Mouse (Mus musculus): ENCODE measurements around the gene Wdr81. TPM values are rescaled to one million over a fixed set of nuclear protein-coding genes. Genes with fewer than 3 reads are reported as not detected.
A peak's percentile ranks its signal among the peaks of the same experiment; 100 is the strongest.

Gene Wdr81
- polyA plus RNA-seq (2014; fragmentation: Nextera tagmentation; extraction: Ambion mirVana), result 6.5 and 7.9 TPM in 2 replicates

- Histone ChIP-seq H3K9me3 (ENCODE audit: control insufficient read depth, low read length) (no peaks in the 10 kb centered on the region), H3K4me3 (replicated peaks; ENCODE audit: low read length) (peak within 1 kb of the TSS; percentile 78), H3K4me1 (replicated peaks; ENCODE audit: control insufficient read depth, insufficient read depth, low read length) (peaks cover 14% of the 10 kb centered on the region), H3K4me2 (replicated peaks) (peak within 1 kb of the TSS; percentile 94), H3K36me3 (replicated peaks; ENCODE audit: control insufficient read depth, insufficient read depth) (peaks cover 4% of the 10 kb centered on the region), H3K27ac (no peak within 1 kb of the TSS; the same call in 1 of the 2 replicates), H3K27me3 (ENCODE audit: control insufficient read depth, insufficient read depth, low read length) (no peaks in the 10 kb centered on the region), H3K9ac (peak within 1 kb of the TSS; percentile 78)
- DNase-seq (ENCODE audit: low spot score), result peak; percentile 84
- WGBS, result 3% methylated on average over 56 of the region's 56 CpGs
- ATAC-seq (ENCODE audit: low FRiP score), result peak; percentile 94
Observed at GRCm38 (mm10) chr11:75453991-75454930, at the start of gene Wdr81. Gene Wdr81, minus strand, starts transcription at chr11:75454717.

- H3K9ac ChIP-seq, result no peak overlapping the region
- WGBS, result 93% methylated on average over 1 of the region's 1 CpGs
- H3K36me3 ChIP-seq (replicated peaks; ENCODE audit: control insufficient read depth, insufficient read depth), result peaks cover 100% of the 10 kb centered on the region
- no peak overlapping the region for H3K4me2 ChIP-seq (replicated peaks)
- ATAC-seq (ENCODE audit: low FRiP score) (no peak), DNase-seq (ENCODE audit: low spot score) (no peak)
- H3K27me3 ChIP-seq (ENCODE audit: control insufficient read depth, insufficient read depth, low read length), result no peaks in the 10 kb centered on the region
- H3K4me3 ChIP-seq (replicated peaks; ENCODE audit: low read length), result no peak overlapping the region
- no peak overlapping the region for H3K27ac ChIP-seq
- H3K9me3 ChIP-seq (ENCODE audit: control insufficient read depth, low read length), result no peaks in the 10 kb centered on the region
- no peaks in the 10 kb centered on the region for H3K4me1 ChIP-seq (replicated peaks; ENCODE audit: control insufficient read depth, insufficient read depth, low read length)
Observed at GRCm38 (mm10) chr11:75498126-75498525, 43.6 kb upstream of the Wdr81 start.

- Histone ChIP-seq H3K4me3 (replicated peaks; ENCODE audit: low read length) (no peak overlapping the region), H3K36me3 (replicated peaks; ENCODE audit: control insufficient read depth, insufficient read depth) (peaks cover 100% of the 10 kb centered on the region), H3K27me3 (ENCODE audit: control insufficient read depth, insufficient read depth, low read length) (no peaks in the 10 kb centered on the region), H3K9ac (no peak overlapping the region), H3K4me2 (replicated peaks) (no peak overlapping the region), H3K9me3 (ENCODE audit: control insufficient read depth, low read length) (no peaks in the 10 kb centered on the region), H3K27ac (no peak overlapping the region), H3K4me1 (replicated peaks; ENCODE audit: control insufficient read depth, insufficient read depth, low read length) (no peaks in the 10 kb centered on the region)
- ATAC-seq (ENCODE audit: low FRiP score) (no peak), DNase-seq (ENCODE audit: low spot score) (no peak)
- 97% methylated on average over 10 of the region's 10 CpGs for WGBS
Observed at GRCm38 (mm10) chr11:75494296-75495049, 40.0 kb upstream of the Wdr81 start.

GRCm38 (mm10) chr11:75487496-75487895 lies 33.0 kb upstream of the Wdr81 start:
- Histone ChIP-seq H3K9me3 (ENCODE audit: control insufficient read depth, low read length) (no peaks in the 10 kb centered on the region), H3K27me3 (ENCODE audit: control insufficient read depth, insufficient read depth, low read length) (no peaks in the 10 kb centered on the region), H3K9ac (peak overlapping the region; percentile 99), H3K4me2 (replicated peaks) (peak overlapping the region; percentile 99), H3K4me1 (replicated peaks; ENCODE audit: control insufficient read depth, insufficient read depth, low read length) (peaks cover 14% of the 10 kb centered on the region), H3K36me3 (replicated peaks; ENCODE audit: control insufficient read depth, insufficient read depth) (peaks cover 44% of the 10 kb centered on the region), H3K4me3 (replicated peaks; ENCODE audit: low read length) (peak overlapping the region; percentile 100), H3K27ac (no peak overlapping the region)
- no peak for ATAC-seq (ENCODE audit: low FRiP score)
- 47% methylated on average over 6 of the region's 6 CpGs for WGBS
- no peak for DNase-seq (ENCODE audit: low spot score)

- no peaks in the 10 kb centered on the region for H3K9me3 ChIP-seq (ENCODE audit: control insufficient read depth, low read length)
- peaks cover 14% of the 10 kb centered on the region for H3K4me1 ChIP-seq (replicated peaks; ENCODE audit: control insufficient read depth, insufficient read depth, low read length)
- DNase-seq (ENCODE audit: low spot score), result peak; percentile 99
- no peaks in the 10 kb centered on the region for H3K27me3 ChIP-seq (ENCODE audit: control insufficient read depth, insufficient read depth, low read length)
- H3K36me3 ChIP-seq (replicated peaks; ENCODE audit: control insufficient read depth, insufficient read depth), result peaks cover 36% of the 10 kb centered on the region
- peak; percentile 100 for ATAC-seq (ENCODE audit: low FRiP score)
- H3K4me3 ChIP-seq (replicated peaks; ENCODE audit: low read length), result peak within 1 kb of the TSS; percentile 100
- peak within 1 kb of the TSS; percentile 99 for H3K9ac ChIP-seq
- H3K27ac ChIP-seq, result peak within 1 kb of the TSS; percentile 81
- under 1% methylated on average over 52 of the region's 52 CpGs for WGBS
- H3K4me2 ChIP-seq (replicated peaks), result peak within 1 kb of the TSS; percentile 99
Observed at GRCm38 (mm10) chr11:75486601-75487285, 32.2 kb upstream of the Wdr81 start, which contains the start of gene Prpf8. Gene Prpf8, plus strand, starts transcription at chr11:75486816.

- peak; percentile 38 for ATAC-seq (ENCODE audit: low FRiP score)
Observed at GRCm38 (mm10) chr11:75486192-75486591, 31.7 kb upstream of the Wdr81 start.

GRCm38 (mm10) chr11:75473376-75473775 lies 18.9 kb upstream of the Wdr81 start:
- Histone ChIP-seq H3K4me1 (replicated peaks; ENCODE audit: control insufficient read depth, insufficient read depth, low read length) (no peaks in the 10 kb centered on the region), H3K9me3 (ENCODE audit: control insufficient read depth, low read length) (no peaks in the 10 kb centered on the region), H3K9ac (no peak overlapping the region), H3K27ac (no peak overlapping the region), H3K4me2 (replicated peaks) (no peak overlapping the region), H3K27me3 (ENCODE audit: control insufficient read depth, insufficient read depth, low read length) (no peaks in the 10 kb centered on the region), H3K4me3 (replicated peaks; ENCODE audit: low read length) (no peak overlapping the region), H3K36me3 (replicated peaks; ENCODE audit: control insufficient read depth, insufficient read depth) (no peaks in the 10 kb centered on the region)
- ATAC-seq (ENCODE audit: low FRiP score) (no peak), DNase-seq (ENCODE audit: low spot score) (no peak)
- WGBS, result 68% methylated on average over 7 of the region's 7 CpGs

More at GRCm38 (mm10) chr11:75486192-75486591, 31.7 kb upstream of the Wdr81 start:
- WGBS, result 16% methylated on average over 3 of the region's 3 CpGs
- peak overlapping the region; percentile 100 for H3K4me3 ChIP-seq (replicated peaks; ENCODE audit: low read length)
- peaks cover 31% of the 10 kb centered on the region for H3K36me3 ChIP-seq (replicated peaks; ENCODE audit: control insufficient read depth, insufficient read depth)
- peaks cover 14% of the 10 kb centered on the region for H3K4me1 ChIP-seq (replicated peaks; ENCODE audit: control insufficient read depth, insufficient read depth, low read length)
- no peak for DNase-seq (ENCODE audit: low spot score)
- H3K27me3 ChIP-seq (ENCODE audit: control insufficient read depth, insufficient read depth, low read length), result no peaks in the 10 kb centered on the region
- H3K27ac ChIP-seq, result peak overlapping the region; percentile 60; the same call in 1 of the 2 replicates
- H3K4me2 ChIP-seq (replicated peaks), result peak overlapping the region; percentile 53
- no peaks in the 10 kb centered on the region for H3K9me3 ChIP-seq (ENCODE audit: control insufficient read depth, low read length)
- no peak overlapping the region for H3K9ac ChIP-seq

- no peaks in the 10 kb centered on the region for H3K27me3 ChIP-seq (ENCODE audit: control insufficient read depth, insufficient read depth, low read length)
- H3K9me3 ChIP-seq (ENCODE audit: control insufficient read depth, low read length), result no peaks in the 10 kb centered on the region
- H3K4me1 ChIP-seq (replicated peaks; ENCODE audit: control insufficient read depth, insufficient read depth, low read length), result no peaks in the 10 kb centered on the region
- H3K9ac ChIP-seq, result no peak overlapping the region
- H3K4me3 ChIP-seq (replicated peaks; ENCODE audit: low read length), result no peak overlapping the region
- no peak overlapping the region for H3K27ac ChIP-seq
- H3K4me2 ChIP-seq (replicated peaks), result no peak overlapping the region
- DNase-seq (ENCODE audit: low spot score) (no peak), ATAC-seq (ENCODE audit: low FRiP score) (no peak)
- no peaks in the 10 kb centered on the region for H3K36me3 ChIP-seq (replicated peaks; ENCODE audit: control insufficient read depth, insufficient read depth)
- 85% methylated on average over 11 of the region's 11 CpGs for WGBS
Observed at GRCm38 (mm10) chr11:75472469-75473081, 18.1 kb upstream of the Wdr81 start.
